Mouse (Mus musculus) bone marrow macrophage, adult 2 months (primary cell): ENCODE measurements around the gene Snrpd2. TPM values are rescaled to one million over a fixed set of nuclear protein-coding genes. Genes with fewer than 3 reads are reported as not detected.
"Not testable (repeated sequence)": the region's sequence is repeated elsewhere in the genome, so short reads cannot be mapped to it uniquely, and the experiment has no call there.

ENCODE experiments used
- H3K27ac ChIP-seq: 2 replicates; pipeline ENCODE4 v1.5.1; 2012; ENCODE audit warnings: low read depth, low read length; ENCODE audit not compliant: insufficient read depth
- H3K4me1 ChIP-seq: 2 replicates; pipeline ENCODE4 v1.6.1; 2012; ENCODE audit warnings: low read length; ENCODE audit not compliant: control insufficient read depth, insufficient read depth
- H3K4me3 ChIP-seq: 2 replicates; pipeline ENCODE4 v1.5.1; 2012; ENCODE audit warnings: mild to moderate bottlenecking, low read length, moderate library complexity; ENCODE audit not compliant: insufficient read depth
- CTCF ChIP-seq: IDR thresholded peaks from 2 replicates; pipeline ENCODE4 v1.5.1; 2012; ENCODE audit warnings: low read depth, mild to moderate bottlenecking, low read length, moderate library complexity
- POLR2A ChIP-seq: IDR thresholded peaks from 2 replicates; pipeline ENCODE4 v1.6.1; 2012; ENCODE audit warnings: mild to moderate bottlenecking, low read depth, low read length, borderline replicate concordance
- polyA plus RNA-seq: library from polyadenylated mRNA; stranded (reverse); fragments of >200 nt; gene quantifications from 2 replicates; pipeline ENCODE4 v1.2.4, GENCODE M21; 2012; ENCODE audit not compliant: missing spikeins, insufficient read depth, insufficient read length

Snrpd2 gene
- polyA plus RNA-seq, 1 experiment: 27.9 TPM

- Histone ChIP-seq H3K4me1 (peaks cover 12% of the 10 kb centered on the region), H3K4me3 (peak overlapping the region; percentile 65), H3K27ac (peak overlapping the region; percentile 43; the same call in 1 of the 2 replicates)
- TF ChIP-seq POLR2A (no peak), CTCF (no peak)
Measured at GRCm38 (mm10) chr7:19148180-19148874, 1.2 kb upstream of the Snrpd2 start.

GRCm38 (mm10) chr7:19148875-19149541, 514 bp upstream of the Snrpd2 start, which contains the start of gene Qpctl:
Gene Qpctl, minus strand, starts transcription at chr7:19149291.
- no peak for TF ChIP-seq POLR2A
- no peak for TF ChIP-seq CTCF
- H3K27ac ChIP-seq: peak within 1 kb of the TSS; percentile 58
- peak within 1 kb of the TSS; percentile 98 for H3K4me3 ChIP-seq
- peaks cover 12% of the 10 kb centered on the region for H3K4me1 ChIP-seq

DNA sequence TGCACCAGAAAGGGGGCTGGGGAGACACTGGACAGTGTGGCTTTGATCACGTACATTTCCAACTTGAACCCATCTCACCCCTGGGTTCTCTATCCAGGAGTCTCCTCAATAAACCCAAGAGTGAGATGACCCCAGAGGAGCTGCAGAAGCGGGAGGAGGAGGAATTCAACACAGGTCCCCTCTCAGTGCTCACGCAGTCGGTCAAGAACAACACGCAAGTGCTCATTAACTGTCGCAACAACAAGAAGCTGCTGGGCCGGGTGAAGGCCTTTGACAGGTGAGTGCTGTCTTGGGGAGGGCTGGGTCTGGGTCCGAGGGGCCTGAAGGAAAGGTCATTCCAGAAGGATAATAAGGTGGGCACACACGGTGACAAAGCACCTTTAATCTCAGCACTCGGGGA, 1.6 kb downstream of the Snrpd2 start:
- H3K27ac ChIP-seq, H3K4me3 ChIP-seq: not testable (repeated sequence)
- peaks cover 12% of the 10 kb centered on the region for H3K4me1 ChIP-seq

GRCm38 (mm10) chr7:19154796-19155195, 5.3 kb downstream of the Snrpd2 start:
- peaks cover 5% of the 10 kb centered on the region for H3K4me1 ChIP-seq
- H3K27ac ChIP-seq: no peak overlapping the region
- no peak for TF ChIP-seq CTCF
- no peak for TF ChIP-seq POLR2A
- no peak overlapping the region for H3K4me3 ChIP-seq

GRCm38 (mm10) chr7:19155825-19156475, 6.4 kb downstream of the Snrpd2 start:
- peaks cover under 1% of the 10 kb centered on the region; the same call in 1 of the 2 replicates for H3K4me1 ChIP-seq
- H3K4me3 ChIP-seq: no peak overlapping the region
- no peak for TF ChIP-seq POLR2A
- TF ChIP-seq CTCF: peak; percentile 17; the same call in 1 of the 2 replicates
- no peak overlapping the region for H3K27ac ChIP-seq

DNA sequence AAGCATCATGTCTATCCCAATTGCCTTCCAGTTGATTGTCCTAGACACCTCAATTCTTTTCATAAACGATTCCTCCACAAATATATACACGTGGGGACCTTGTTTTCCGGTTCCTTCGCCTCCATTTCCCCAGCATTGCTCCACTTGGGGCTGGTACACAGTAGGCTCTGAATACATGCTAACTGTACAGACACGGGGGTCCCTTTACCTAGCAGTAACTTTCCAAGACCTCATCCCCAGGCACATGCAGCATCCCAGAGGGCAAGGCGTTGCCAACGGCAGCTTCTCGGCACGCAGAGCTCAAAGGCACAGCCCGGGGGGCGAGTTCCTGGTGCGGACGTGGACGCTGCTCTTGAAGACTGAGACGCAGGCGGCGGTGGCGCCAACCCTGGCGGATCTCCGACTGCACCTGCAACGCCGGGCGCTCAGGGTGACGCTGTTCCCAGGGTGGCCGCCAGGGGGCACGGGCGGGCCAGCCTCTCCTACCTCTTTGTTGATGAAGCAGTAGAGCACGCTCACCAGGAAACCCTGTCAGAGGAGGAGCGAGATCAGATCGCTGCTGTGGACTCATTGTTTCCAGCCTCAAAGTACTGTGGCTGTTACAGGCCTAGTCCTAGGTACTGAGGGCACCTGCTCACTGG, 7.8 kb downstream of the Snrpd2 start:
- H3K4me1 ChIP-seq: no peaks in the 10 kb centered on the region
- no peak overlapping the region for H3K27ac ChIP-seq
- H3K4me3 ChIP-seq: no peak overlapping the region
- TF ChIP-seq CTCF (peak; percentile 47), POLR2A (no peak)

- no peak overlapping the region for H3K27ac ChIP-seq
- H3K4me1 ChIP-seq: no peaks in the 10 kb centered on the region
- TF ChIP-seq POLR2A (no peak), CTCF (no peak)
- H3K4me3 ChIP-seq: no peak overlapping the region
Measured at GRCm38 (mm10) chr7:19158601-19159000, 9.1 kb downstream of the Snrpd2 start.

- no peak overlapping the region for H3K4me3 ChIP-seq
- TF ChIP-seq CTCF: no peak
- TF ChIP-seq POLR2A: no peak
- no peak overlapping the region for H3K27ac ChIP-seq
- no peaks in the 10 kb centered on the region for H3K4me1 ChIP-seq
Measured at GRCm38 (mm10) chr7:19159411-19159810, 9.9 kb downstream of the Snrpd2 start.

GRCm38 (mm10) chr7:19160115-19160514, 10.6 kb downstream of the Snrpd2 start:
- Histone ChIP-seq H3K27ac (no peak overlapping the region), H3K4me1 (no peaks in the 10 kb centered on the region), H3K4me3 (peak overlapping the region; percentile 18; the same call in 1 of the 2 replicates)
- no peak for TF ChIP-seq POLR2A
- TF ChIP-seq CTCF: no peak
